Mouse (Mus musculus) small intestine, adult 2 months (tissue): ENCODE results near the gene Rxra.

ENCODE experiments used
- CTCF ChIP-seq: fragments of 200-500 bp; IDR thresholded peaks from 2 replicates; pipeline ENCODE4 v1.5.1; 2012; ENCODE audit warnings: low read depth, mild to moderate bottlenecking, control low read depth, inconsistent platforms, low read length, moderate library complexity, mixed read lengths; ENCODE audit not compliant: insufficient replicate concordance, insufficient read length; ENCODE audit errors: extremely low read depth
- POLR2A ChIP-seq: fragments of 200-500 bp; IDR thresholded peaks from 2 replicates; pipeline ENCODE4 v1.6.1; 2012; ENCODE audit warnings: low read depth, mild to moderate bottlenecking, control low read depth, inconsistent platforms, low read length, moderate library complexity

DNA sequence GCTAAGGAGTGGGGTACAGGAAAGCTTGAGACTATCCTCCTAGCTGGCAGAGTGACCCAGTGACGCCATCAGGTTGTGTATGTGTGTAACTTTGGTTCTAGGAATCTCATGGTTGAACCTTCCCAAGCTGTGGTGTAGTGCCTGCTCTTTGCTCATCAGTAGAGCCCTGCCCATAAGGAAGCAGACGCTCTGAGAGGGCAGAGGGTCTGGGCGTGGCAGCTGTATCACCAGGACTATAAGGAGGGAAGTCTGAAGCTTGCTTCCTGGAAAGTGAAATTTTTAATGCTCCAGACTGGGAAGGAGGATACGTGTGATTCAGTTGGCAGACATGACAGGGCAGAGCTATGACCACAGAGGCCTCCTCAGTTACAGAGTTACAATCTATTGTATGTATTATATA lies 39.0 kb downstream of the Rxra start:
- no peak for TF ChIP-seq CTCF
- TF ChIP-seq POLR2A, result no peak
